Mouse (Mus musculus) heart, postnatal 0 days (tissue): ENCODE measurements around the gene Hlx.

Experiments
- CTCF ChIP-seq: IDR thresholded peaks from 2 replicates; pipeline ENCODE4 v1.5.1; 2016; ENCODE audit warnings: antibody characterized with exemption, control low read depth, low read depth
- EP300 ChIP-seq: IDR thresholded peaks from 2 replicates; pipeline ENCODE4 v1.6.1; 2016; ENCODE audit warnings: antibody characterized with exemption, low read depth

DNA sequence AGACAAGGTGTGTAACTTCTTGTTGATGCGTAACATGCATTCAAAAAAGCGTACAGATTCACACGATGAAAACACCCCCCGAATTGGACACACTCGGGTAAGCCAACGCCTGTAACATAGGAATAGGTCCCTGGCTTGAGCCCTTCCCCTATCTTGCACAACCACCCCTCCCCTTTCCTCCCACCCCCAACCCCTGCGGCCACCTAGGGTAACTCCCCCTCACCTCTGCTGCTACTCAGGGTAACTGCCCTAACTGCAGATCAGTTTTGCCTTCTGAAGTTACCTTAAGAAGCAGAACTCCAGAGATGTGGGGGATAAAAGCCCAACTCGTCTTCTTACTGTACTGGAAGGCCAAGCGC lies 39.5 kb upstream of the Hlx start:
- TF ChIP-seq CTCF (no peak), EP300 (no peak)
